In the genomic region with DNA sequence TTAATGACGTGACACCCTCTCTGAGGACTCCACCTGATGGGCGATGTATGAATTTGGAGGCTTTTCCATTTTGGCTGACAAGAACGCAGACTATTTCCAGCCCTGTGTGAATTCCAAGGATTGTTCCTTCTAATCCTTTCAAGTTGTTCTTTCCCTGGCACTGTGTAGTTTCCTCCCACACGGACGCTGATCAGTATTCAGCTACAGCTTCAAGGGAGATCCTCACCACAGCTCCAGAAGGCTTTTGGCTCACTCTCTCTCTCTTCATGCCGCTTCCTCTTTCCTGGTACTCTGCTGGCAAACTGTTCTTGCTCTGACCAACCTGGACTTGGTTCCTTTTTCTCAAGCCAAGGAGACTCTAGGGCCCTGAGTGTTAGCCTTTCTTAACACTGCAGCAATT, we compare ENCODE assay signal across 15 mouse cellular contexts. TPM values are rescaled to one million over a fixed set of nuclear protein-coding genes. Genes with fewer than 3 reads are reported as not detected.
A peak's percentile ranks its signal among the peaks of the same experiment; 100 is the strongest.
DNase-seq lines count a peak whose midpoint lies in the region; ATAC-seq and TF ChIP-seq lines count a peak whose summit lies in the region.
"Had no signal": no experiment of that assay in that cellular context is flagged by ENCODE, and none has a peak within 500 bp of the region (broad histone marks: within the 10 kb centered on the region; RNA-seq: fewer than 3 reads in every experiment).

No protein-coding gene starts in this region.

- 52% methylated on average over 6 of the region's 6 CpGs for WGBS in midbrain, embryonic 16.5 days
- 78% methylated on average over 6 of the region's 6 CpGs for WGBS in midbrain, embryonic 11.5 days

- intact Hi-C loops in gastrocnemius, adult 2 months (cut with DNase I): no loop called here

- no peaks in the 10 kb centered on the region for H3K4me1 ChIP-seq in midbrain, embryonic 16.5 days (ENCODE audit: control insufficient read depth, insufficient read depth, low read length)
- no peaks in the 10 kb centered on the region for H3K4me1 ChIP-seq in midbrain, embryonic 11.5 days (ENCODE audit: control insufficient read depth, insufficient read depth, low read length)
- H3K4me1 ChIP-seq: megakaryocyte, embryonic 14.5 days had no signal

- H3K27me3 ChIP-seq in midbrain, embryonic 16.5 days (ENCODE audit: control insufficient read depth, insufficient read depth, low read depth, low read length): no peaks in the 10 kb centered on the region
- H3K27me3 ChIP-seq in midbrain, embryonic 11.5 days (ENCODE audit: control insufficient read depth, insufficient read depth, low read length): no peaks in the 10 kb centered on the region

- DNase-seq in cerebellum, postnatal 10 days: peak; percentile 20 to 35
- DNase-seq in cerebellum, postnatal 4 days (ENCODE audit: low spot score in 2 of 2): no peak
- no peak for DNase-seq in midbrain, embryonic 11.5 days (ENCODE audit: low spot score, missing footprints)
- DNase-seq in layer of hippocampus, adult 9-11 months: peak; percentile 83
- DNase-seq in telencephalon, adult 2 months (ENCODE audit: low read depth, low spot score): peak; percentile 92
- DNase-seq in neural tube, embryonic 10.5 days (ENCODE audit: extremely low spot score, low spot score): no peak
- no peak for DNase-seq in gastrocnemius, adult 2 months
- DNase-seq: gastrocnemius, postnatal 10 days had no signal

- no peak for TF ChIP-seq CTCF in gastrocnemius, adult 2 months (IDR thresholded peaks at IDR 0.05)

- H3K4me2 ChIP-seq in midbrain, embryonic 16.5 days (ENCODE audit: low read length): no peak overlapping the region
- no peak overlapping the region for H3K4me2 ChIP-seq in midbrain, embryonic 11.5 days

- no peak overlapping the region for H3K4me3 ChIP-seq in midbrain, embryonic 16.5 days (ENCODE audit: low read depth, low read length)
- H3K4me3 ChIP-seq in midbrain, embryonic 11.5 days (ENCODE audit: low read depth, low read length): no peak overlapping the region
- no peak overlapping the region for H3K4me3 ChIP-seq in gastrocnemius, adult 2 months
- H3K4me3 ChIP-seq: megakaryocyte, embryonic 14.5 days had no signal

- H3K36me3 ChIP-seq in midbrain, embryonic 16.5 days (ENCODE audit: control insufficient read depth, insufficient read depth, low read length): no peaks in the 10 kb centered on the region
- H3K36me3 ChIP-seq in midbrain, embryonic 11.5 days (ENCODE audit: control insufficient read depth, insufficient read depth, low read length): no peaks in the 10 kb centered on the region
- H3K36me3 ChIP-seq: G1E had no signal

- ATAC-seq in midbrain, embryonic 16.5 days: 0 out of 2 replicates have a peak, but pooled peaks have one; percentile 58
- ATAC-seq in midbrain, embryonic 11.5 days (ENCODE audit: low FRiP score): no peak
- ATAC-seq: activated CD4-positive, CD25-positive, alpha-beta regulatory T cell, adult 4 months had no signal

- H3K9me3 ChIP-seq in midbrain, embryonic 16.5 days (replicated peaks; ENCODE audit: control insufficient read depth, low read length, poor library complexity, severe bottlenecking): no peaks in the 10 kb centered on the region
- no peaks in the 10 kb centered on the region for H3K9me3 ChIP-seq in midbrain, embryonic 11.5 days (ENCODE audit: control insufficient read depth, low read length)
- H3K9me3 ChIP-seq: G1E; megakaryocyte, embryonic 14.5 days had no signal

- H3K9ac ChIP-seq in midbrain, embryonic 16.5 days (ENCODE audit: low read depth, low read length): no peak overlapping the region
- H3K9ac ChIP-seq in midbrain, embryonic 11.5 days (ENCODE audit: low read length): no peak overlapping the region
- H3K9ac ChIP-seq: liver, embryonic 14.5 days had no signal

- H3K27ac ChIP-seq in midbrain, embryonic 16.5 days (ENCODE audit: low read length): no peak overlapping the region
- H3K27ac ChIP-seq in midbrain, embryonic 11.5 days (ENCODE audit: low read depth, low read length): no peak overlapping the region
- no peak overlapping the region for H3K27ac ChIP-seq in gastrocnemius, adult 2 months
- H3K27ac ChIP-seq: kidney, postnatal 0 days; liver, embryonic 14.5 days had no signal

RNA-seq across cellular contexts. Expression of gene Mael, which starts 5.7 kb away (rescaled TPM):
- 0.14 TPM in 1 of 2 replicates, not detected in the other for polyA plus RNA-seq in midbrain, embryonic 16.5 days (2015; fragmentation: Nextera tagmentation; extraction: Ambion mirVana)
- polyA plus RNA-seq in midbrain, embryonic 11.5 days (2014; fragmentation: Nextera tagmentation; extraction: Ambion mirVana): 0.08 TPM in 1 of 2 replicates, not detected in the other
- not detected for total RNA-seq in gastrocnemius, adult 2 months (2021)
- total RNA-seq: gastrocnemius, postnatal 10 days had no signal
- polyA plus RNA-seq: activated CD4-positive, CD25-positive, alpha-beta regulatory T cell, adult 4 months; G1E; heart, embryonic 14.5 days; kidney, postnatal 0 days; liver, embryonic 14.5 days had no signal

RNA-seq across cellular contexts. Expression of gene Ildr2, which starts 9.7 kb away (rescaled TPM):
- polyA plus RNA-seq in midbrain, embryonic 16.5 days (2015; fragmentation: Nextera tagmentation; extraction: Ambion mirVana): 4.0 and 4.5 TPM in 2 replicates
- polyA plus RNA-seq in midbrain, embryonic 11.5 days (2014; fragmentation: Nextera tagmentation; extraction: Ambion mirVana): 12.2 and 12.8 TPM in 2 replicates
- 1 to 10 TPM; 1.3 to 2.5 TPM for total RNA-seq in gastrocnemius, adult 2 months (2021)
- polyA plus RNA-seq: activated CD4-positive, CD25-positive, alpha-beta regulatory T cell, adult 4 months; G1E had no signal

Comparison
In these comparisons a context has a peak if more than half of its experiments do, and no peak if none do; other contexts are left out.
1. DNase-seq: peak in cerebellum, postnatal 10 days (2 of 2), layer of hippocampus, adult 9-11 months (single experiment) and telencephalon, adult 2 months (single experiment); none in cerebellum, postnatal 4 days (0 of 2), midbrain, embryonic 11.5 days (single experiment), neural tube, embryonic 10.5 days (single experiment) and gastrocnemius, adult 2 months (single experiment).